8 mouse cellular contexts compared by ENCODE assay signal in the genomic region with DNA sequence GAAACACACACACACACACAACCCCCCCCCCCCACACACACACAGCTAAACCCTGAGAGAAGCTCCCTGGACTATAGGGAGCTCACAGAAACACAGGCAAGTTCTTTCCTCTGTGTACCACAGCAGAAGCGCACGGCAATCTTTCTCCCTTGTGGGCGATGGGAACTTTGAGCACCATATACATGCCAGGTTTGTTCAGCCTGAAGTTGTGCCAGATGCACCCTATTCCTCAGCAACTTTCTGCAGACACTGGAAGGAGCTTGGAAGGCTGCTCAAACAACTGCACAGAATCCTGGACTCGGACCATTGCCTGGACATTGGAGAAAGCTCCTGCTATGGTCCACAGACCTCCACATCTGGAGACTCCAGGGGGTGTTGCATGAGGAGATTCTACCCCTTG.
DNase-seq lines count a peak whose midpoint lies in the region; ATAC-seq lines count a peak whose summit lies in the region.

No protein-coding gene starts in this region.

- no peaks in the 10 kb centered on the region for H3K9me3 ChIP-seq in heart, embryonic 11.5 days (replicated peaks; ENCODE audit: control insufficient read depth, low read length)
- no peaks in the 10 kb centered on the region for H3K9me3 ChIP-seq in forebrain, embryonic 15.5 days
- no peaks in the 10 kb centered on the region for H3K9me3 ChIP-seq in liver, embryonic 15.5 days (replicated peaks)

- peaks cover 13% of the 10 kb centered on the region for H3K4me1 ChIP-seq in heart, embryonic 11.5 days (ENCODE audit: control insufficient read depth, insufficient read depth, low read length)
- H3K4me1 ChIP-seq in forebrain, embryonic 15.5 days = peaks cover 16% of the 10 kb centered on the region
- H3K4me1 ChIP-seq in liver, embryonic 15.5 days (replicated peaks) = peaks cover 4% of the 10 kb centered on the region

- peak; percentile 4; the same call in 1 of the 2 replicates for ATAC-seq in heart, embryonic 11.5 days (replicated peaks; ENCODE audit: insufficient number of reproducible peaks, low FRiP score, low TSS enrichment)
- no peak for ATAC-seq in forebrain, embryonic 15.5 days (replicated peaks)
- no peak for ATAC-seq in liver, embryonic 15.5 days (ENCODE audit: insufficient read depth)
- no peak for ATAC-seq in megakaryocyte progenitor cell, adult 5-6 weeks (replicated peaks; ENCODE audit: poor library complexity)

- 0 out of 2 replicates have a peak, but pooled peaks cover 3% of the 10 kb centered on the region for H3K27me3 ChIP-seq in heart, embryonic 11.5 days (ENCODE audit: control insufficient read depth, insufficient read depth, low read length)
- no peaks in the 10 kb centered on the region for H3K27me3 ChIP-seq in forebrain, embryonic 15.5 days
- H3K27me3 ChIP-seq in liver, embryonic 15.5 days = no peaks in the 10 kb centered on the region

- no peak overlapping the region for H3K4me3 ChIP-seq in heart, embryonic 11.5 days (ENCODE audit: low read depth, low read length)
- no peak overlapping the region for H3K4me3 ChIP-seq in forebrain, embryonic 15.5 days
- no peak overlapping the region for H3K4me3 ChIP-seq in liver, embryonic 15.5 days (replicated peaks)

- no peaks in the 10 kb centered on the region for H3K36me3 ChIP-seq in heart, embryonic 11.5 days (ENCODE audit: control insufficient read depth, insufficient read depth, low read length)
- no peaks in the 10 kb centered on the region for H3K36me3 ChIP-seq in forebrain, embryonic 15.5 days
- no peaks in the 10 kb centered on the region for H3K36me3 ChIP-seq in liver, embryonic 15.5 days (replicated peaks)

- H3K27ac ChIP-seq in heart, embryonic 11.5 days (ENCODE audit: low read depth, low read length) = peak overlapping the region; percentile 66
- H3K27ac ChIP-seq in forebrain, embryonic 15.5 days (replicated peaks) = peak overlapping the region; percentile 75
- H3K27ac ChIP-seq in liver, embryonic 15.5 days (replicated peaks) = peak overlapping the region; percentile 59

- no peak overlapping the region for H3K9ac ChIP-seq in heart, embryonic 11.5 days (ENCODE audit: low read depth, low read length)
- no peak overlapping the region for H3K9ac ChIP-seq in forebrain, embryonic 15.5 days (replicated peaks)
- H3K9ac ChIP-seq in liver, embryonic 15.5 days = no peak overlapping the region

- H3K4me2 ChIP-seq in heart, embryonic 11.5 days = no peak overlapping the region
- no peak overlapping the region for H3K4me2 ChIP-seq in forebrain, embryonic 15.5 days (replicated peaks)
- no peak overlapping the region for H3K4me2 ChIP-seq in liver, embryonic 15.5 days

- intact Hi-C loops in heart, postnatal 14 days (cut with DNase I) = no loop called here

- DNase-seq in heart, postnatal 14 days = no peak
- DNase-seq in NIH3T3 (ENCODE audit: low read depth) = peak; percentile 37
- no peak for DNase-seq in thymus, postnatal 36 days
- no peak for DNase-seq in retina, postnatal 1 day

- WGBS in heart, embryonic 11.5 days (ENCODE audit: insufficient replicate concordance) = 57% methylated on average over 4 of the region's 4 CpGs
- 34% methylated on average over 4 of the region's 4 CpGs for WGBS in forebrain, embryonic 15.5 days
- 59% methylated on average over 4 of the region's 4 CpGs for WGBS in liver, embryonic 15.5 days (ENCODE audit: insufficient replicate concordance)
